Mouse (Mus musculus): ENCODE results near the gene Alas2.
A peak's percentile ranks its signal among the peaks of the same experiment; 100 is the strongest.

Gene Alas2

DNA sequence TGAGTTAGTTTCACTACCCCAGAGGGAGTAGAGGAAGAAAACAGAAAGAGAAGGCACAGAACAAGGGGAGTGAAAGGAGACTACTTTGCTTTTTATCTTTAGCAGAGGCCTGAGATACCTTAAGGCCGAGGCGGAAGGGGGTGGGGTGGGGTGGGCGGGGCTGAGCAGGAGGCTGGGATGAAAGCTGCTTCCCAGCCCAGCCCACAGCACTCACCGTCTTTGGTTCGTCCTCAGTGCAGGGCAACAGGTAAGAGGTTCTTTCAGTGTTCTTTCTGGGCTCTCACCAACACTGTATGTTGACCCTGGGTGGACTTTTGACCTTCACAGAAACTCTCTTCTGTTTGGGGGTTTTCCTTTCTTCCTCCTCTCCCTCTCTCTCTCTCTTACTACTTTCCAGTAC, at the start of gene Alas2:
Gene Alas2 (plus strand): TSS at position 137 of the 400 bp plus-strand sequence.
- DNase-seq (ENCODE audit: low spot score in 2 of 2): no peak

DNA sequence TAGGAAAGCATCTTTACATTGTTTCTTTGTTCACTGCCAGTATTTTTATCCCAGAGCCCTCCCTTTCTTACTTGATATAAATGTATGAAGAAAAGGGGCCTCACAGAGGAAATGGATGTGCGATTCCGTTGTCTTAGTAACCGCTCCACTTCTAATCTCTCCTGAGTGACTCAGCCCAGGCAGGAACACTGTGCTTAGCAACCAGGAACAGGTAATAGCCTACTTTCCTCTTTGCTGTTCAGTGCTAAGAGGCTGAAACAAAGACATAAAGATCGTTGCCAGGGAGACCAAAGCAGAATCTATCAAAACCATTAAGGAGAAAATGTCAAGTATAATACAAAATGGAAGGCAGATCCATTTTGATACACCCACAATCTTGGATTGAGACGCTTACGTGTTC, 38.5 kb upstream of the Alas2 start:
- no peak for DNase-seq (ENCODE audit: low spot score in 2 of 2)

DNA sequence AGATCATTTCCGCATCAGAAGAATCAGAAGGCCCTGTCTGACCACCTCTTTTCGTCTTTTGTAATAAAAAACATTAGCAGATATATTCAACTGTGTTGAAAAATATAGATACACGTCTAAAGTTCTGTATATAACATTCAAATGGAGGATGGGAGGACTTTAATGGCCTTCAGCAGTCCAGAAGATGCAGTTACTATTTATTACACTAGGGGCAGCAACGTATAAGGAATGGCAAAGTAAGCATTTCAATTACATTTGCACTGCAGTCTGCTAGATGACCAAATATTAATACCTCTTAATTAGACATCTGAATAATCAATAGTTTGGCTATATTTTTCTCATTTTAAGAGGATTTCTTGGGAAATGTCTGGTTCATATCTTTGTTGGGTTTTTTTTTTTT, 36.5 kb upstream of the Alas2 start:
- no peak for DNase-seq (ENCODE audit: low spot score in 2 of 2)

- no peak for DNase-seq (ENCODE audit: low spot score in 2 of 2)
These were observed 35.9 kb upstream of the Alas2 start for GRCm38 (mm10) chrX:150511274-150511673.

DNA sequence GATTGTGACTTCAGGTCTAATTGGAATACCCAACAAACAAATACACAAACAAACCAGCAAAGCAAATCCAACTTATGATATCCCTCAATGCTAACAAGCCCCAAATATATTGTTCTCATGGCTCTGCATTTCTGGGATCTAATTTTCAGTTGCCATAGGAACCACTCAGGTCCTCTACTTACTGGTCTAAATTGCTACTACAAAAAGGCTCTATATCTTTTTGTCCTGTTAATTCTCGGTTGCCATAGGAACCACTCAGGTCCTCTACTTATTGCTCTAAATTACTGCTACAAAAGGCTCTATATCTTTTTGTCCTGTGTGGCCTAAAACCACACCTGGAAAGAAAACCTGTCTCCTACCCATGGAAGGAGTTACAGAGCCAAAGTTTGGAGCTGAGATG, 33.0 kb upstream of the Alas2 start:
- no peak for DNase-seq (ENCODE audit: low spot score in 2 of 2)

DNA sequence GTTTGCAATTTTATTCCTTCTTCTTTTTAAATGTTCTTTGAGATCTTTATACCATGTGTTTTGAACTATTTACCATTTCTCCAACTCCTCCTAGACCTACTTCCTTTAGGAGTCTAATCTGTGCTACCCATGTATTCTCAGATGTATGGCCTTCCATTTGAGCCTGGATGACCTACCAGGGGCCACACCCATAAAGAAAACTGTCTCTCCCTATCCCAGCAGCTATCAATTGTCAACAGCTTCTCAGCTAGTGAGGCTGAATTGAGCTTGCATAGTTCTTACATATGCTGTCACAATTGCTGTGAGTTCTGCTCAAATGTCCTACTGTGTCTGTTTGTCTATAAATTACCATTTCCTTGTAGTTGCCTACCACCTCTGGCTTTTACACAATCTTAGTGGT, 31.2 kb upstream of the Alas2 start:
- DNase-seq (ENCODE audit: low spot score in 2 of 2): no peak

DNA sequence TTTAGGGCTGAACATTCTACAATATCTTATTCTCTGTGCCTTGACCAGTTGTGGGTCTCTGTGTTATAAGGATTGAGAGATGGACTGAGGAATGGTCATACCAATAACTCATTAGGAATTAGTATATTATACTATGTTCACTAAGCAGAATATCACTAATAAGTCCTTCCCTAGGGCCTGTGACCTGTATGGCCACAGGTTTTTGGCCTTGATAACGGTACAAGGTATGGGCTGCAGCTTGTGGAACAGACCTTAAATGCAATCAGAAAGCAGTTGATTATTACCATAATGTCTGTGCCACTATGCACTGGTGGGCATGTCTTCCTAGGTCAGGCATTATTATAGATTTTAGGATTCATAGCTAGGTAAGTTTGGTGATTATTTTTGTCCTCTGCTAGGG, 30.7 kb upstream of the Alas2 start:
- DNase-seq (ENCODE audit: low spot score in 2 of 2): no peak

DNA sequence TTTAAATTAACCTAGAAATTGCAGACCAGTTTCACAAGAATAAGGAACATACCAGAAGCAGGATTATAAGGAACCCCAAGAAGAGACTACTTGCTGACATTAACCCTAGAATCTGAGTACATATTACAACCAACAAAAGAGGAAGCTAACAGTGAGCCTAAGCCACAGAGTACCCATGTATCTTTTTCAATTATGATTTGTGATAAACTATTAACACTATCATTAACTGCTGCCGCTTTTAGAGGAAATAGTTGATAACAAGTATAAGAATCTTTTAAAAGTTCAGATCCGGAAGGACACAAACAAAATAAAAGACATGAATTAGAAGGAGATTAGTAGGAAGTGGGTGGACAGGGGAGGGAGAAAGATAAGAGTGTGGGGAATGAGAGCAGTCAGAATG, 7.1 kb upstream of the Alas2 start:
- DNase-seq (ENCODE audit: low spot score in 2 of 2): no peak

GRCm38 (mm10) chrX:150541684-150542083, 5.5 kb upstream of the Alas2 start:
- DNase-seq (ENCODE audit: low spot score in 2 of 2): no peak

DNA sequence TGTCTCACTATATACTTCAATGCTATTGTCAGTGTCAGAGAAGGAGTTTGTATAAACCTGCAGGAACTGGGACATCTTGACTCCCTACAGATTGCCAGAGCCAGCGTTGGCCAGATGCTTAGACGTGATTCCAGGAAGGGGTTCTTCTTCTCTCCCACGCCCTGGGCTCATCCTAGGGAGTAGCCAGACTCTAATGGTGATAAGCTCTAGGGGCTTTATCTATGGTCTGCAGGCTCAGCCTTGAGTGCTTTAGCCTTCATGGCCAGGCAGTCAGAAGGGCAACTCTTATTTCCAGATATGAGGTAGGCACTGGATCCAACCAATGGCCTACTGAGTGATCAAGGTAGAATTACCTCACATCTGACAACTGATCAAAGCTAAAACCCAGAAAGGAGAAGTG, 2.5 kb downstream of the Alas2 start:
- no peak for DNase-seq (ENCODE audit: low spot score in 2 of 2)

DNA sequence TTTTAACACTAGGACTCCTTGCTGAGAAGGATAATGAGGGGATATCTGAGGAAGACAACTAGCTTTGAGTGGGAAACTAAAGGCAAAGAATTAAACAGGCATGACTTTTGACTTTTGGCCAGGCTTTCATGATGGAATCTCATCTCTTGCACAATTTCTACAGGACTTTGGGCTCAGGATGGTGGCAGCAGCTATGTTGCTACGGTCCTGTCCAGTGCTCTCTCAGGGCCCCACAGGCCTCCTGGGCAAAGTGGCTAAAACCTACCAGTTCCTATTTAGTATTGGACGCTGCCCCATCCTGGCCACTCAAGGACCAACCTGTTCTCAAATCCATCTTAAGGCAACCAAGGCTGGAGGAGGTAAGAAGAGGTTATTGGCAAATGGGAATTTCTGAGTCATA, 4.8 kb downstream of the Alas2 start:
- no peak for DNase-seq (ENCODE audit: low spot score in 2 of 2)

- DNase-seq (ENCODE audit: low spot score in 2 of 2): no peak
These were observed 6.9 kb downstream of the Alas2 start for GRCm38 (mm10) chrX:150554032-150554431.

DNA sequence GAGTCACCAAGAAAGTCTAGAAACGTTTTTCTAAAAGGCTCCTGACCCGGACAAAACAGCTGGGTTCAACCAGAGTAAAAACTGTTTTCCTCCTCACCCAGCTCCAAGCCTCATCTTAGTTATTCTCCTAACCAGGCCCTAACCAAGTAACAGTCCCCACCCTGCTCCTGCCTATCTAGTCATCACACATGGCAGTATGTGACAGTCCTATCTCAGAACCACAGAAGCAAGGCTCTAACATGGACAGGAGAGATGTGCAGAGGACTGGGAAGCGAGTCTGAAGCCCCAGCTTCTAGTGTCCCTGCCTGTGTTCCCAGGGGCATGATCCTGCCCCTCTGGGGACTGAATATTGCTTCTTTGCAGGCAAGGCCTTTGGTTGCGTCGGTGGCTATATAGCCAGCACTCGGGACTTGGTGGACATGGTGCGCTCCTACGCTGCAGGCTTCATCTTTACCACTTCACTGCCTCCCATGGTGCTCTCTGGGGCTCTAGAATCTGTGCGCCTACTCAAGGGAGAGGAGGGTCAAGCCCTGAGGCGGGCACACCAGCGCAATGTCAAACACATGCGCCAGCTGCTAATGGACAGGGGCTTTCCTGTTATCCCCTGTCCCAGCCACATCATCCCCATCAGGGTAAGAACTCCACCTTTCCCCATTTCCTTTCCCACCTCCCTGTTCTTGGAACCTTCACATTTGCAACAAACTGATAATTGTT, 17.6 kb downstream of the Alas2 start:
- no peak for DNase-seq (ENCODE audit: low spot score in 2 of 2)

DNA sequence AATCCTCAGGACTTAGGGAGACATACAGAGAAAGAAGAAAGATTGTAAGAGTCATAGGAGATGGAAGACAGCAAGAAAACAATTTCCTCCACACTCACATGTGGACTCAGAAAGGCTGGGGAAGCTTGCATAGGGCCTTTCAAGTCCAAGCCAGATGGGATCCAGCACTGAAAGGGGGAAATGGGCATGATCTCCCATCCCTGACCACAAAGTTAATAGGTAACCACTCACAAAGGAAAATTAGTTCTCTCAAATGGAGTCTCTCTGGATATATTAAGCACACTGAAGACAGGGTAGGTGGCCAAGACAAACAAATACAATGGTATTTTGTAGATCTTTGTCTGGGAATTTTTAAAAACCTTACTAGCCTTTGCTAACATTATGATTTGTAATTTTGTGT, 34.7 kb downstream of the Alas2 start:
- no peak for DNase-seq (ENCODE audit: low spot score in 2 of 2)

DNA sequence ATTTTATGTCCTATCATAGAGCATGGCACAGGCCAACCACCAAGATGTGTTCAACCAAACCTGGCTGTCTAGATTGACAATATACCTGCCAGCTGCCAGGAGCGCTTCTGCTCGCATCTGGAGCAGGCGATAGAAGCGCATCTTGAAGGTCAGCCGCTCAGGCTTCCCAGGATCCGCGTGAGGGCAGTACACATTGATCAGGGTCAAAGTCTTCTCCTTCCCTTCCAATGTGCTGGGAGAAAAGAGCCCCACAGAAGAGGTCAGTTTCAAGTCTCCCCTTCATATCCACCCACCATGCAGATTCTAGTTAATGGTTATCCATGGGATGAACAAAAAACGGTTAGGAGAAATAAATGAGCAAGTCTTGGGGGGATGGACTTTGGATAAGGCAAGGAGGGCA, 37.9 kb downstream of the Alas2 start:
- DNase-seq (ENCODE audit: low spot score in 2 of 2): no peak

DNA sequence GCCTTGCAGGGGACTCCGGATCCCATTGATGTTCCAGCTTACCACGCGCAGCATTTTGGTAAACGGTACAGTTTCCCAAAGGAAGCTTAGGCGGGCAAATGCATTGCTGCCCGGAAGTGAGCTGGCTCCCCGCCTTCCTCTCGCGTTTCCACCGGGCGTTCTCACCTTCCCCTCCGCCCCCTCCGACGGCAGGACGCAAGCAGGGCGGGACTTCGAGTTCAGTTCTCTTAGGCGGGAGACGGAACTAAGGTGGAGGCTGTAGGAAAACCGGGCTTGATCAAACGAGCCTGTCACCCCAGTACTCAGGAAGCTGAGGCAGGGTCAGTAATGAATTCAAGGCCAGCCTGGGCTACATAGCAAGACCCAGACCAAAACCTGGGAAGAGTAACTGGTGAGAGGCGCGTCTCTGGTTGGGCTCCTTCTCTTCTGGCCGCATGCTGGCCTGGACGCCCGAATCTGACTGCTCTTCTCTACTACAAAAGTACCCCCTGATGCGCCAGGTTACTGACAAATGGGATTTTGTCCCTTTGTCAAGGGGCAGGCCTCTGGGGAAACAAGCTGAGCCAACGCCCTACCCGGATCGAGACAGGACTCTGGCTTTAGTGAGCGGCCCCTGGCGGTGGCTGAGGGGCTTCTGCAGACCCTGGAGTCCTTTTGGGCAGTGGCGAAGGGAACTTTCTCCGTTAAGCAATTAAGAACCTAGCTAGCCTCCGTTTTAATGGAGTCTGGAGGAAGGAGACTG, 41.0 kb downstream of the Alas2 start, which contains the start of gene Pfkfb1:
Gene Pfkfb1 (plus strand): TSS at position 207 of the 742 bp plus-strand sequence.
- DNase-seq (ENCODE audit: low spot score in 2 of 2): peak; percentile 55 to 70

DNA sequence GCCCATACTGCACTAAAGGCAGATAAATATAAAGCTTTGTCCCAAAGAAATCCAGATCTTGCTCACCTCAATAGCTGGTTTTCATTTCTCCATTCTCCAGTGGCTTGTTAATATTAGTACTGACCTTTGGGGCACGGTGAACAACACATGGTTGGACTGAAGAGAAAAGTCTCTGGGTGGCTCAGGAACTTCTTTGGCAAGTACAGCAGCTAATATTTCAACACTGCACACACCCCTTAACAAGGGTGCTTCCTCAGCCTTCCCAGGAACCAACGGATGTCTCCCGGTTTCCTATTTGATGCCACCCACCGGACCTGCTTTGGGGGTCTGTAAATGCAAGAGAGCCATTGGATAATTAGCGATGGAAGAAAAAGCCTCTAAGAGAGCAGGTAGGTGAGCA, 42.5 kb downstream of the Alas2 start, which contains the start of gene Apex2:
Gene Apex2 (minus strand): TSS at position 173 of the 400 bp plus-strand sequence.
- no peak for DNase-seq (ENCODE audit: low spot score in 2 of 2)

GRCm38 (mm10) chrX:150593266-150594035, 46.3 kb downstream of the Alas2 start:
- DNase-seq (ENCODE audit: low spot score in 2 of 2): no peak

DNA sequence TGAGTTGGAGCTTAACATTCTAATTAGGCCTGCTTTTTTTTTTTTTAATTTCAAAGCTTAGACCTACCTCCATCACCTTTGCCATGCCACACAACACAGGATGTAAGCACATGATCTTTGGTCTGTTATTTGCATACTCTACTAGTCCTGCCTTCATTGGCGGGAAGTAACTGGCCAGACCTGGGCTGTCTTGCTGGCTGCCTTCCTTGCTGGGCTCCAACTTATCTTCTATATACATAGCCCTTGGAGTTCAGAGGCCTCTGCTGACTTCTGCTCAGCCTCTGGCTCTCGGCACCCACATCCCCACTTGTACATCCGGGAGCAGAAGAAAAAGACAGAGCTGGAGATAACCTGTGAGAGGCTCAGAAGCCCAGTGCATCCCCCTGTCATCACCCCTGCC, 47.0 kb downstream of the Alas2 start:
- DNase-seq (ENCODE audit: low spot score in 2 of 2): no peak

DNA sequence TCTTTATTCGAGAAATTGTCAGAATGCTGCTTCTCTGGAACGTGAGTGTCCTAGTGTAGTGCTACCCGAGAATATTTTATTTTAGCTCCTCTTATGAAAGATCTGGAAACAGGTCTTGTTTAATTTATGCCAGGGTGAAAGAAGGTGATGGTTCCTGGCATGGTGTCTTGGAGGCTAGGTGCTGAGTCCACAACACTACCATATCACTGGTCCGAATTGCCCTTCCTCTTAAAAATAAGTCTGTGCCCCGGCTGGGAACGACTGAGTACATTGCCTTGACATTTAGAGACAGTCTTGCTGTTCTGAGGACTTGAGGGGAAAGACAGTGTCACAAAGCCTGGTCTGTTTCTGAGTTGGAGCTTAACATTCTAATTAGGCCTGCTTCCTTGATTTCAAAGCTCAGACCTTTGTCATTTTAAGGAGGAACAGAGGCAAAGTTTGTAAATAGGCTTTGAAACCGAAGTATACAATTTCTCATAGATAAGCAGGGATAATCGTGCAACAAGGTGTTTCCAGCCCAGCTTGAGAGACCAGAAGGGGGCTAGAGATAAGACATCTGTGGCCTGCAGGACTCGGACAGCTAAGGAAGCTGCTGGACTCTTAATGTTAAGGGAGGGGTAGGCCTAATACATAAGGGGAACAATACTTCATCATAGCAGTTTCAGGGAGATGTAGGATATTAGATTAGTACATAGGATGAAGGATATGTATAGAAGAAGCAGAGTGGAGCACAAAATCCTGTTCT, 48.0 kb downstream of the Alas2 start:
- DNase-seq (ENCODE audit: low spot score in 2 of 2): no peak

GRCm38 (mm10) chrX:150598882-150599281, 51.7 kb downstream of the Alas2 start:
- DNase-seq (ENCODE audit: low spot score in 2 of 2): no peak
